Mouse (Mus musculus) heart, postnatal 0 days (tissue): ENCODE measurements around the gene Mrpl48.

Experiments used
- CTCF ChIP-seq: IDR thresholded peaks from 2 replicates; pipeline ENCODE4 v1.5.1; 2016; ENCODE audit warnings: antibody characterized with exemption, control low read depth, low read depth
- EP300 ChIP-seq: IDR thresholded peaks from 2 replicates; pipeline ENCODE4 v1.6.1; 2016; ENCODE audit warnings: antibody characterized with exemption, low read depth

- TF ChIP-seq CTCF: no peak
- TF ChIP-seq EP300: no peak
Observed at GRCm38 (mm10) chr7:100537519-100537902, 70.6 kb downstream of the Mrpl48 start.
